Mouse (Mus musculus): ENCODE measurements around the gene Gm595.

Gm595 gene

GRCm38 (mm10) chrX:48877613-48878012, at the start of gene Gm595:
Gene Gm595 (minus strand): TSS chrX:48877713.
- no peak for DNase-seq

- no peak for DNase-seq
Observed at GRCm38 (mm10) chrX:48908421-48908820, 30.9 kb upstream of the Gm595 start.

DNA sequence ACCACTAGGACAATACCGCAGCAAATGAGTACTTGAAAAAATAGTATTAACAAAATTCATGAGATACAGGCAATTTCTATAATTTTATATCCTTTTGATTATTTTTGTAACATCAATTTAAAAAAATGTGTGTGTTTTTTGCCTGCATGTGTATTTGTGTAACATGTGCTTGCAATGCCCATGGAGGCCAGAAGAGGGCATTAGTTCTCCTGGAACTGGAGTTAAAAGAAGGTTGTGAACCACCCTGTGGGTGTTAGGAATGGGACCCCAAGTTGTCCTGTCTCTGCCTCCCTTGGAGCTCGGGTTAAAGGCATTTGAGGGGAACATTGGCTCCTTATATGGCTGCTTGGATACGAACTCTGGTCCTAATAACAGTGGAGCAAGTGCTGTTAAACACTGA, 26.2 kb upstream of the Gm595 start:
- no peak for DNase-seq

DNA sequence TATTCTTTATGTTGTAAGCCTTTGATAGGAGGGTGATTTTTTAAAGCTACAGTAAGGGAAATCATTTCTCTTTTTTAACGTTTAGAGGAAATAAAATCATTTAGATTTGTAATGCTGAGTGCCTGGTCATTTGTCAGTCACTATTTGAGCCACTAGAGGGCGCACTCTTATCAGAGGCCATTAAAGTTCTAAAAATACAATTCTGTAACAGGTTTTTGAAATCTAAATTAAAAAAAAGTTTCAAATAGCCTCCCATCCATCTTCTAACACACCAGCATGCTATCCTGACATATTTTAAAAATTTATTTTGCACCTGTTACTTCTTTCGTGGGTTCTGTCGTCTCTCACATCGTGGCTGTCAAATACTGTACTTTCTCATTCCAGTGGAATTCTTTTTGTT, 22.0 kb upstream of the Gm595 start:
- DNase-seq = no peak

GRCm38 (mm10) chrX:48896803-48897202, 19.3 kb upstream of the Gm595 start:
- DNase-seq = no peak

DNA sequence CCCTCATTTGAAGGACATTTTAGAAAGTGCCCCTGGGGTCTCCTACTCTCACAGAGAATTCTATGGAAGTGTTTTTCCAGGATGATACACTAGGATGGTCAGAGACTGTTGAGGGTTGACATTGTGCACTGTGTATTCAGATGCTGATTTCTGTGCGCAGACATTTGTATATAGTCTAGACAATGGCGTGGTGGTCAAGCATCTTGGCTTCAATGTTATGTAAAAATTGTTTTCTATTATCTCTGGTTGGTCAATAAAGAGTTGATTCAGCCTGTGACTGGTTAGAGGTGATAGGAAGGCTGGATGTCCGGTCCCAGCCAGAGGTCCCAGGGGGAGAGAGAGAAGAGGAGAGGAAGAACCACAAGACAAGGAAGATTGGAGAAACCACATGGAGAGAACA, 16.4 kb upstream of the Gm595 start:
- no peak for DNase-seq

DNA sequence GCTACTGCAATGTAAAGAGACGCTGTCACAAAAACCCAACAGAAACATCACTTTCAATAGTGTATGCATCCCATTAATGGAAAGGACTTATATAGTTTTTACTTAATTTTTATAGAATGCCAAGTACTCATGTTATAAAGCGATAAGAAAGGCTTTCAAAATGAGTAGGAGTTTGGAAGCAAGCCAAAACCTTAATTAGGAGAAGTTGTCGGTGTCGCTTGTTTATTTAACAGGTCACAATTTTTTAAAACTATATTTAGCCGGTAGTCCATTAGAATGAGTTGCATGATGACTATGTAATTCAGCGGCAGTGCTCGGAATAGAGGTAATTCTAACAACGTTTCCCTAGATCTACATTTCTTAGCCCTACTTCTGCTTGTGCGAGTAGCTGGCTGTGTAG, 12.7 kb upstream of the Gm595 start:
- no peak for DNase-seq

DNA sequence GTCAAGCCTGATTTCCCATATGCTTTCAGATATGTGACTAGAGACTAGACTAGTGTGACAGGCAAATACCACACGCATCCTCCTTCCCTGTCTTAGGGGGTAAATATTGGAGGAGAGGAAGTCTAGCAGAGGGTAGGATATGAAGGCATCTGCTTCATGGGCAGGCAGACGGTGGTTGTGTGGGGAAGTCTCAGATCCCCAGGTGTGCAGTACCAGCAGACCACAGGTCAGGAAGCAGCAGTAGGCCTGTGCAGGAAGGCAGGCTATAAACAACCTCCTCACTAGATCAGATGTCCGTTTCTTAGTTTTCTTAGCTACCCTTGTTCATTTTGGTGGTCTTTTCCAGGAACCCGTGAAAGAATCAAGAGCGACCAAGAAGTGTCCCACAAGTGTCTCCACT, 7.1 kb upstream of the Gm595 start:
- DNase-seq = no peak
